Mouse (Mus musculus): Measurements from ENCODE around the gene Ngrn. TPM values are rescaled to one million over a fixed set of nuclear protein-coding genes. Genes with fewer than 3 reads are reported as not detected.

The Ngrn gene
- total and polyA plus RNA-seq, 3 experiments = 28.3 to 43.2 (median 32.1) TPM

DNA sequence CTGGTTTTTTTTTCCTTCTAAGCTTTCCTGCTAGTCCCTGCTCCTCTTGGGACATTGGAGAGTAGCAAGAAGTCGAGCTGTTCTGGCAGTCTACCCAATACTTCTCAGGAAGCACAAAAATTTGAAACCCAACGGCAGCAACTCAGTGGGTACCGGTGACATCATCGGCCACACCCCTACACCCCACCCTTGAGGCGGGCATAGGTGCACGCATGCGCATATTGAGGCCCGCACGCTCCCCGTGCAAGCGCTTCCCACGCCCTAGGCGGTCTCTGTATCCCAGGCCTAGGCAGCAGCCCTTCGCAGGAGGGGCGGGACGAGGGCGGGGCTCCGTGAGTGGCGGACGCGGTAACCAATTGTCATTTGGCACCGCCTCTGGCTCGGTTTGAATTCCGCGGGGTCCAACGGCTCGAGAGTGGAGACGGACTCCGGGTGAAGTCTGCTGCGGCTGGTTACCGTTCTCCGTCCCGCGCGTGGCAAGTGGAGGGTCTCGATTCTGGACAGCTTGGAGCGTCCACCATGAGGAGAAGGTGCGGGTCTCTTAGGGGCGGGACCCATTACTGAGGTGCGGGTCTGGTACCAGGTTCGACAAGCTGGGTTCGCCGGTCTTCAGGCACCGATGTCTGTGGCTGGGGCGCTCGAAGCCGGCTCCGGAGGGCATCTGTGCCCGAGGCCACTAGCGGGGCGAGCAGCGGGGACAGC lies 33.2 kb downstream of the Ngrn start, which contains the start of gene Prc1:
Prc1 (plus strand) TSS at position 389 of the 702 bp plus-strand sequence.
- TF ChIP-seq POLR2AphosphoS2 (IDR thresholded peaks at IDR 0.05; ENCODE audit: low read depth, low read length) = peak; percentile 91
- TF ChIP-seq SIN3A (IDR thresholded peaks at IDR 0.05; ENCODE audit: low read length) = peak; percentile 93
- peak; percentile 16; the same call in 1 of the 2 replicates for TF ChIP-seq HCFC1 (IDR thresholded peaks at IDR 0.05; ENCODE audit: low read depth, low read length)
- TF ChIP-seq ZNF384 (IDR thresholded peaks at IDR 0.05; ENCODE audit: low read depth, low read length) = no peak
- peak; percentile 79 for TF ChIP-seq MXI1 (IDR thresholded peaks at IDR 0.05; ENCODE audit: low read depth, low read length)
- TF ChIP-seq ETS1 (conservative IDR thresholded peaks at IDR 0.05; ENCODE audit: low read depth, low read length) = no peak
- TF ChIP-seq ELF1 (IDR thresholded peaks at IDR 0.05; ENCODE audit: low read depth, low read length) = peak; percentile 41; the same call in 1 of the 2 replicates
- TF ChIP-seq RAD21 (IDR thresholded peaks at IDR 0.05; ENCODE audit: low read depth, low read length) = no peak
- peak; percentile 83 for TF ChIP-seq NELFE (IDR thresholded peaks at IDR 0.05; ENCODE audit: low read depth, low read length)
- TF ChIP-seq ZKSCAN1 (IDR thresholded peaks at IDR 0.05; ENCODE audit: borderline replicate concordance, low read depth, low read length) = no peak
- TF ChIP-seq GABPA (IDR thresholded peaks at IDR 0.05; ENCODE audit: insufficient replicate concordance, low read depth, low read length) = no peak
- TF ChIP-seq CTCF (conservative IDR thresholded peaks at IDR 0.05 in 1 of 2, IDR thresholded peaks at IDR 0.05 in 1 of 2; ENCODE audit: low read depth in 2 of 2, low read length in 2 of 2) = no peak
- TF ChIP-seq TBP (conservative IDR thresholded peaks at IDR 0.05; ENCODE audit: low read depth, low read length) = peak; percentile 63; the same call in 1 of the 2 replicates
- peak; percentile 85; the same call in 1 of the 2 replicates for TF ChIP-seq E2F4 (IDR thresholded peaks at IDR 0.05; ENCODE audit: insufficient replicate concordance, low read depth, low read length)
- peak; percentile 80; the same call in 1 of the 2 replicates for TF ChIP-seq UBTF (IDR thresholded peaks at IDR 0.05; ENCODE audit: low read depth, low read length)
- TF ChIP-seq ZC3H11A (IDR thresholded peaks at IDR 0.05; ENCODE audit: low read depth, low read length) = no peak
- peak; percentile 95 for TF ChIP-seq POLR2A (IDR thresholded peaks at IDR 0.05; ENCODE audit: low read depth, low read length)
- TF ChIP-seq CHD2 (IDR thresholded peaks at IDR 0.05; ENCODE audit: low read length) = peak; percentile 42; the same call in 1 of the 2 replicates
- TF ChIP-seq ZMIZ1 (IDR thresholded peaks at IDR 0.05; ENCODE audit: low read depth, low read length) = peak; percentile 92
- TF ChIP-seq SMC3 (IDR thresholded peaks at IDR 0.05; ENCODE audit: low read depth, low read length) = no peak
- TF ChIP-seq MAX (IDR thresholded peaks at IDR 0.05; ENCODE audit: low read length) = peak; percentile 25; the same call in 1 of the 2 replicates
- no peak for TF ChIP-seq USF2 (conservative IDR thresholded peaks at IDR 0.05; ENCODE audit: low read depth, low read length)
- 0 out of 2 replicates have a peak, but pooled peaks have one; percentile 24 for TF ChIP-seq MAZ (IDR thresholded peaks at IDR 0.05; ENCODE audit: low read depth, low read length)
- TF ChIP-seq CHD1 (IDR thresholded peaks at IDR 0.05; ENCODE audit: low read depth, low read length) = no peak; the same call in 1 of the 2 replicates
- TF ChIP-seq KAT2A (IDR thresholded peaks at IDR 0.05; ENCODE audit: insufficient replicate concordance, low read length) = no peak
- no peak for TF ChIP-seq MAFK (IDR thresholded peaks at IDR 0.05; ENCODE audit: insufficient replicate concordance, low read length)
- TF ChIP-seq IRF4 (IDR thresholded peaks at IDR 0.05; ENCODE audit: low read depth, low read length) = no peak; the same call in 1 of the 2 replicates
- TF ChIP-seq JUN (IDR thresholded peaks at IDR 0.05; ENCODE audit: insufficient read depth, low read depth, low read length) = peak; percentile 70
- TF ChIP-seq TCF12 (IDR thresholded peaks at IDR 0.05; ENCODE audit: low read depth, low read length) = peak; percentile 59
- TF ChIP-seq JUND (conservative IDR thresholded peaks at IDR 0.05; ENCODE audit: low read depth, low read length) = no peak
- 0 out of 2 replicates have a peak, but pooled peaks have one; percentile 45 for TF ChIP-seq MEF2A (IDR thresholded peaks at IDR 0.05; ENCODE audit: borderline replicate concordance, low read depth, low read length)
- no peak for TF ChIP-seq PAX5 (IDR thresholded peaks at IDR 0.05; ENCODE audit: low read length)
- no peak for TF ChIP-seq RCOR1 (conservative IDR thresholded peaks at IDR 0.05; ENCODE audit: low read depth, low read length)
- peak; percentile 45; the same call in 1 of the 2 replicates for TF ChIP-seq MYC (IDR thresholded peaks at IDR 0.05; ENCODE audit: low read depth, low read length)
- no peak for TF ChIP-seq EP300 (IDR thresholded peaks at IDR 0.05; ENCODE audit: low read length)
- TF ChIP-seq BHLHE40 (IDR thresholded peaks at IDR 0.05; ENCODE audit: low read depth, low read length) = peak; percentile 47; the same call in 1 of the 2 replicates
- TF ChIP-seq NRF1 (IDR thresholded peaks at IDR 0.05; ENCODE audit: low read depth, low read length) = peak; percentile 89
- TF ChIP-seq USF1 (IDR thresholded peaks at IDR 0.05; ENCODE audit: low read depth, low read length) = no peak
- Histone ChIP-seq H3K27me3 (replicated peaks) (no peaks in the 10 kb centered on the region), H3K9ac (ENCODE audit: insufficient read depth, low read depth) (peak within 1 kb of the TSS; percentile 69), H3K4me3 (replicated peaks in 1 of 3; ENCODE audit: low read depth in 2 of 3, low read length in 2 of 3, poor library complexity in 1 of 3) (peak within 1 kb of the TSS; percentile 75 to 93 (median 82)), H3K4me2 (ENCODE audit: insufficient read depth, low read depth, poor library complexity, severe bottlenecking) (peak within 1 kb of the TSS; percentile 89), H3K4me1 (ENCODE audit: control insufficient read depth in 1 of 2, insufficient read depth in 2 of 2) (peaks cover 7 to 36% of the 10 kb centered on the region in 2 experiments; a peak in 3 of 4 replicates), H3K79me2 (replicated peaks; ENCODE audit: control insufficient read depth, extremely low read depth, insufficient read depth, poor library complexity, severe bottlenecking) (peaks cover 46% of the 10 kb centered on the region), H3K27ac (ENCODE audit: insufficient read depth, low read depth) (peak within 1 kb of the TSS; percentile 31), H3K36me3 (replicated peaks in 1 of 2; ENCODE audit: control insufficient read depth in 1 of 2, insufficient read depth in 1 of 2, low read length in 1 of 2) (peaks cover 12 to 42% of the 10 kb centered on the region in 2 experiments), H3K9me3 (replicated peaks; ENCODE audit: low read length) (no peaks in the 10 kb centered on the region)
- dilution Hi-C loops (cut with MboI; ENCODE audit: extremely low pct_ligation_motif_present, extremely low pct_unique_long_range_greater_than_20kb, low sequenced_read_pairs) (no loop called here), in situ Hi-C loops (cut with MboI; ENCODE audit: low pct_ligation_motif_present, low pct_unique_long_range_greater_than_20kb, low sequenced_read_pairs) (no loop called here)
- peak; percentile 97 for DNase-seq (ENCODE audit: extremely low read depth)
